8 mouse cellular contexts compared by ENCODE assay signal in the genomic region with DNA sequence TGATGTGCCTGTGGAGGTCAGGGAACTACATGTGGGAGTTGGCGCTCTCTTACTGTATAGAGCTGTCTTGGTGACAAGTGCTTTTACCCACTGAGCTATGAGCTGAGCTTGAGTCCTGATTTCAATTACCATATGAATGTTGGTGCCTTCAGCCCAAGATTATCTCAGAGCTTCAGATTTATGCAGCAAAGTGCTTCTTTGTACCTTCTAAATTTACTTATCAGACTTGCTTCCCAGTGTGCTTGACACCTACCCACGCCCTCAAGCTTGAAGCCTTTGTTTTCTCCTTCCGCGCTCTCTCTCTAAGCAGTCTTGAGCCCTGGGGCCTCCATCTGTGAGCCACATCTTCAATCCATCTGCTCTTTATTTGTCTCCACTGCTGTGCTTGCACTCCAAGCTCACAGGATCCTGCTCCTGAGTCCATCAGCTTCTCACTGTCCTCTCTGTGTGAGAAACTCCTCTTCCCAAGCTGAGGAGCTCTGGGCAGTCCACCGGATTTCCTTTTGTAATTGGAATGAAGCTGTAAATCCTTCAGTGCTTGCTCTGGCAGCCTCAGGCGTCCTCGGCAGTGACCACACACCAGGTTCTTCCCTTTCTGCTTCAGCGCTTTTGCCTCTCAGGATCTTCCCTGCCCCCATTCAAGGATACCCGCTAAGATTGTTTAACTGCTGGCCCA. TPM values are rescaled to one million over a fixed set of nuclear protein-coding genes. Genes with fewer than 3 reads are reported as not detected.
DNase-seq lines count a peak whose midpoint lies in the region; ATAC-seq and TF ChIP-seq lines count a peak whose summit lies in the region.

No protein-coding gene starts in this region.

- peaks cover 53% of the 10 kb centered on the region for H3K4me1 ChIP-seq in embryonic facial prominence, embryonic 10.5 days
- peaks cover 26% of the 10 kb centered on the region for H3K4me1 ChIP-seq in midbrain, embryonic 15.5 days
- peaks cover 27% of the 10 kb centered on the region for H3K4me1 ChIP-seq in thymus, adult 2 months (replicated peaks; ENCODE audit: control insufficient read depth, insufficient read depth, low read length)

- ATAC-seq in hematopoietic stem cell, adult 5-6 weeks (replicated peaks in 1 of 2; ENCODE audit: insufficient read depth in 1 of 2, low FRiP score in 2 of 2, low TSS enrichment in 1 of 2, low read depth in 1 of 2, poor library complexity in 2 of 2, severe bottlenecking in 2 of 2), result peak; percentile 4 to 17; a peak in 1 of 4 replicates
- ATAC-seq in midbrain, embryonic 15.5 days (replicated peaks), result peak; percentile 72

- H3K4me2 ChIP-seq in midbrain, embryonic 15.5 days, result no peak overlapping the region; the same call in 1 of the 2 replicates

- no peak for TF ChIP-seq POLR2A in thymus, adult 2 months (IDR thresholded peaks at IDR 0.05; ENCODE audit: control insufficient read depth, extremely low read depth, insufficient read depth, low read length, poor library complexity)

- TF ChIP-seq CTCF in thymus, adult 2 months (IDR thresholded peaks at IDR 0.05; ENCODE audit: borderline replicate concordance, control insufficient read depth, extremely low read depth, insufficient read depth, low read length, poor library complexity), result no peak

- peak; percentile 59 to 68 for DNase-seq in right cerebral cortex, adult 2 months (ENCODE audit: low spot score in 2 of 2)
- DNase-seq in right cerebral cortex, postnatal 14 days, result no peak
- peak; percentile 62 for DNase-seq in embryonic facial prominence, embryonic 10.5 days (ENCODE audit: low spot score)
- DNase-seq in left cerebral cortex, adult 11 months (ENCODE audit: low spot score), result peak; percentile 56
- DNase-seq in gastrocnemius, postnatal 10 days, result no peak
- no peak for DNase-seq in thymus, adult 2 months

- H3K36me3 ChIP-seq in embryonic facial prominence, embryonic 10.5 days (replicated peaks), result peaks cover 11% of the 10 kb centered on the region
- no peaks in the 10 kb centered on the region for H3K36me3 ChIP-seq in midbrain, embryonic 15.5 days (replicated peaks)
- H3K36me3 ChIP-seq in thymus, adult 2 months (ENCODE audit: control insufficient read depth, insufficient read depth, low read length), result no peaks in the 10 kb centered on the region

- no peaks in the 10 kb centered on the region for H3K27me3 ChIP-seq in embryonic facial prominence, embryonic 10.5 days (replicated peaks; ENCODE audit: low read depth, poor library complexity, severe bottlenecking)
- no peaks in the 10 kb centered on the region for H3K27me3 ChIP-seq in midbrain, embryonic 15.5 days (replicated peaks)
- no peaks in the 10 kb centered on the region for H3K27me3 ChIP-seq in thymus, adult 2 months (ENCODE audit: control insufficient read depth, insufficient read depth, low read length)

- H3K9ac ChIP-seq in midbrain, embryonic 15.5 days, result no peak overlapping the region

- 11% methylated on average over 9 of the region's 9 CpGs for WGBS in embryonic facial prominence, embryonic 10.5 days
- WGBS in midbrain, embryonic 15.5 days, result 4% methylated on average over 9 of the region's 9 CpGs
- 70% methylated on average over 9 of the region's 9 CpGs for WGBS in thymus, adult 2 months

- H3K4me3 ChIP-seq in embryonic facial prominence, embryonic 10.5 days, result no peak overlapping the region
- H3K4me3 ChIP-seq in midbrain, embryonic 15.5 days, result no peak overlapping the region
- H3K4me3 ChIP-seq in thymus, adult 2 months (ENCODE audit: control insufficient read depth, insufficient read depth, low read length), result no peak overlapping the region

- H3K27ac ChIP-seq in embryonic facial prominence, embryonic 10.5 days (replicated peaks), result peak overlapping the region; percentile 74
- peak overlapping the region; percentile 67 for H3K27ac ChIP-seq in midbrain, embryonic 15.5 days
- H3K27ac ChIP-seq in thymus, adult 2 months (ENCODE audit: control insufficient read depth, insufficient read depth, low read length), result no peak overlapping the region

- H3K9me3 ChIP-seq in embryonic facial prominence, embryonic 10.5 days, result no peaks in the 10 kb centered on the region
- no peaks in the 10 kb centered on the region for H3K9me3 ChIP-seq in midbrain, embryonic 15.5 days

RNA-seq across cellular contexts. Expression of a gene that starts 55.4 kb away (rescaled TPM):
- 5.8 and 6.0 TPM in 2 replicates for polyA plus RNA-seq in embryonic facial prominence, embryonic 10.5 days (2016; fragmentation: Nextera tagmentation; extraction: Ambion mirVana)
- 25.8 and 32.8 TPM in 2 replicates for total RNA-seq in hematopoietic stem cell, adult 5-6 weeks (2017)
- 6.8 TPM in 2 replicates for polyA plus RNA-seq in midbrain, embryonic 15.5 days (2015; fragmentation: Nextera tagmentation; extraction: Ambion mirVana)
- total RNA-seq in gastrocnemius, postnatal 10 days (2021), result 10 to 100 TPM; 16.1 to 18.7 TPM
- polyA plus RNA-seq in thymus, adult 2 months (2012; rRNA removed), result 18.7 and 19.9 TPM in 2 replicates

Comparison
In these comparisons a context has a peak if more than half of its experiments do, and no peak if none do; other contexts are left out.
1. DNase-seq: peak in right cerebral cortex, adult 2 months (2 of 2), embryonic facial prominence, embryonic 10.5 days (single experiment) and left cerebral cortex, adult 11 months (single experiment); none in right cerebral cortex, postnatal 14 days (single experiment), gastrocnemius, postnatal 10 days (single experiment) and thymus, adult 2 months (single experiment).